Mouse (Mus musculus) E14TG2a.4 (cell line): Measurements from ENCODE around the gene Gart.

Source experiments
- CTCF ChIP-seq: conservative IDR thresholded peaks from 2 replicates; pipeline ENCODE4 v1.5.1; 2014; ENCODE audit warnings: low read length
- NANOG ChIP-seq: IDR thresholded peaks from 2 replicates; pipeline ENCODE4 v1.6.1; 2014; ENCODE audit warnings: borderline replicate concordance, low read length, mixed read lengths

DNA sequence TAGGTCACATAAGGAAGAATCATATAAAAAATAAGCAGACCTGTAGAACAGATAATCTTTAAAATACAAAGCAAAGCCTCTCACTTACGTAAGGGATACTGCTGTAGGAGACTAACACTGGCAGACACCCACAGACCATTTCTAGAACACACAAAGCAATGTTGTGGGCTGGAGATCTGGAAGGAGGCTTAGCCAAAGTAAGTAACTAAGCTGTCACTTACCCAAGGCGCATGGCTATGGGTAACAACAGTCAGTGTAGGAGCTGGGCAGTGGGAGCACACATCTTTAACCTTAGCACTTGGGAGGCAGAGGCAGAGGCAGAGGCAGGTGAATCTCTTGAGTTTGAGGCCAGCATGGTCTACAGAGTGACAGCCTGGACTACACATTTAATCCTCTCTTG is 7.1 kb downstream of the Gart start:
- TF ChIP-seq CTCF (no peak), NANOG (no peak)
